Mouse (Mus musculus) liver, embryonic 13.5 days (tissue): ENCODE measurements around the gene Dnlz. TPM values are rescaled to one million over a fixed set of nuclear protein-coding genes. Genes with fewer than 3 reads are reported as not detected.

ENCODE experiments used
- ATAC-seq: fragments of 200-750 bp; cut with Nextera tagmentation; 2 replicates; pipeline ENCODE4 v1.8.0; 2017; ENCODE audit warnings: low read depth, mild to moderate bottlenecking, moderate number of reproducible peaks, moderate library complexity
- DNase-seq: peaks from one replicate; pipeline ENCODE4 v3.0.0; 2022
- H3K27ac ChIP-seq: fragments of 300-500 bp; sonication (generic); 2 replicates; pipeline ENCODE4 v1.5.1; 2015; ENCODE audit warnings: moderate library complexity, mild to moderate bottlenecking, inconsistent platforms
- H3K27me3 ChIP-seq: fragments of 300-500 bp; sonication (generic); 2 replicates; pipeline ENCODE4 v1.6.1; 2015; ENCODE audit warnings: mild to moderate bottlenecking, inconsistent platforms
- H3K36me3 ChIP-seq: fragments of 300-500 bp; sonication (generic); 2 replicates; pipeline ENCODE4 v1.6.1; 2015; ENCODE audit warnings: mild to moderate bottlenecking, inconsistent platforms
- H3K4me1 ChIP-seq: fragments of 300-500 bp; sonication (generic); replicated peaks from 2 replicates; pipeline ENCODE4 v1.6.1; 2015; ENCODE audit warnings: inconsistent platforms
- H3K4me2 ChIP-seq: fragments of 300-500 bp; sonication (generic); 2 replicates; pipeline ENCODE4 v1.6.1; 2015; ENCODE audit warnings: inconsistent platforms, mild to moderate bottlenecking, moderate library complexity
- H3K4me3 ChIP-seq: fragments of 300-500 bp; sonication (generic); replicated peaks from 2 replicates; pipeline ENCODE4 v1.5.1; 2015; ENCODE audit warnings: mild to moderate bottlenecking, inconsistent platforms
- H3K9ac ChIP-seq: fragments of 300-500 bp; sonication (generic); 2 replicates; pipeline ENCODE4 v1.6.1; 2015; ENCODE audit warnings: mild to moderate bottlenecking, inconsistent platforms
- H3K9me3 ChIP-seq: fragments of 300-500 bp; sonication (generic); replicated peaks from 2 replicates; pipeline ENCODE4 v1.6.1; 2016; ENCODE audit warnings: inconsistent platforms
- WGBS: fragments of 180-500 bp; shearing (Covaris S2); methylation state at CpG from one replicate; pipeline ENCODE4 v1.1.7; 2015; ENCODE audit not compliant: insufficient replicate concordance; 5-methylcytosine and 5-hydroxymethylcytosine counted together
- polyA plus RNA-seq: library from polyadenylated mRNA; unstranded; fragments of >200 nt; fragmentation: Nextera tagmentation; extraction: Ambion mirVana; gene quantifications from 2 replicates; pipeline ENCODE4 v1.2.1, GENCODE M21; 2015

Dnlz gene
- polyA plus RNA-seq, 1 experiment from 2014 or later, result 10.0 TPM

- Histone ChIP-seq H3K4me2 (peak within 1 kb of the TSS; percentile 91), H3K9ac (peak within 1 kb of the TSS; percentile 84), H3K4me3 (peak within 1 kb of the TSS; percentile 89), H3K4me1 (peaks cover 15% of the 10 kb centered on the region), H3K27me3 (no peaks in the 10 kb centered on the region), H3K36me3 (peaks cover 70% of the 10 kb centered on the region), H3K27ac (peak within 1 kb of the TSS; percentile 50), H3K9me3 (no peaks in the 10 kb centered on the region)
- ATAC-seq (peak; percentile 92), DNase-seq (peak; percentile 78)
- WGBS, result under 1% methylated on average over 38 of the region's 38 CpGs
Measured at GRCm38 (mm10) chr2:26380131-26380771, 28.3 kb upstream of the Dnlz start, which contains the start of gene Snapc4. Gene Snapc4, minus strand, starts transcription at chr2:26380653.

- no peak overlapping the region for H3K27ac ChIP-seq
- ATAC-seq (no peak), DNase-seq (no peak)
- H3K4me3 ChIP-seq, result no peak overlapping the region
- peaks cover 96% of the 10 kb centered on the region for H3K36me3 ChIP-seq
- H3K9me3 ChIP-seq, result no peaks in the 10 kb centered on the region
- WGBS, result 86% methylated on average over 8 of the region's 8 CpGs
- no peaks in the 10 kb centered on the region for H3K4me1 ChIP-seq
- no peak overlapping the region for H3K4me2 ChIP-seq
- H3K27me3 ChIP-seq, result no peaks in the 10 kb centered on the region
- no peak overlapping the region for H3K9ac ChIP-seq
Measured at GRCm38 (mm10) chr2:26372396-26372795, 20.5 kb upstream of the Dnlz start.

GRCm38 (mm10) chr2:26368572-26368971, 16.7 kb upstream of the Dnlz start:
- Histone ChIP-seq H3K4me1 (no peaks in the 10 kb centered on the region), H3K4me2 (no peak overlapping the region), H3K4me3 (no peak overlapping the region), H3K27me3 (no peaks in the 10 kb centered on the region), H3K9me3 (no peaks in the 10 kb centered on the region), H3K27ac (no peak overlapping the region), H3K9ac (no peak overlapping the region), H3K36me3 (peaks cover 95% of the 10 kb centered on the region)
- ATAC-seq, result no peak
- WGBS, result 81% methylated on average over 1 of the region's 1 CpGs
- DNase-seq, result no peak

GRCm38 (mm10) chr2:26367911-26368310, 16.0 kb upstream of the Dnlz start:
- Histone ChIP-seq H3K9ac (no peak overlapping the region), H3K9me3 (no peaks in the 10 kb centered on the region), H3K27me3 (no peaks in the 10 kb centered on the region), H3K4me3 (no peak overlapping the region), H3K36me3 (peaks cover 95% of the 10 kb centered on the region), H3K4me2 (no peak overlapping the region), H3K4me1 (no peaks in the 10 kb centered on the region), H3K27ac (no peak overlapping the region)
- WGBS, result 86% methylated on average over 6 of the region's 6 CpGs
- ATAC-seq (no peak), DNase-seq (no peak)

- H3K9me3 ChIP-seq, result no peaks in the 10 kb centered on the region
- DNase-seq (no peak), ATAC-seq (no peak)
- H3K36me3 ChIP-seq, result peaks cover 72% of the 10 kb centered on the region
- H3K4me1 ChIP-seq, result 0 out of 2 replicates have a peak, but pooled peaks cover 2% of the 10 kb centered on the region
- H3K27me3 ChIP-seq, result no peaks in the 10 kb centered on the region
- H3K9ac ChIP-seq, result no peak overlapping the region
- H3K27ac ChIP-seq, result no peak overlapping the region
- H3K4me3 ChIP-seq, result no peak overlapping the region
- WGBS, result 69% methylated on average over 10 of the region's 10 CpGs
- no peak overlapping the region for H3K4me2 ChIP-seq
Measured at GRCm38 (mm10) chr2:26364738-26365465, 13.0 kb upstream of the Dnlz start.

GRCm38 (mm10) chr2:26363481-26363880, 11.6 kb upstream of the Dnlz start:
- Histone ChIP-seq H3K4me2 (no peak overlapping the region), H3K27ac (no peak overlapping the region), H3K9ac (no peak overlapping the region), H3K36me3 (peaks cover 58% of the 10 kb centered on the region), H3K4me1 (0 out of 2 replicates have a peak, but pooled peaks cover 5% of the 10 kb centered on the region), H3K9me3 (no peaks in the 10 kb centered on the region), H3K4me3 (no peak overlapping the region), H3K27me3 (no peaks in the 10 kb centered on the region)
- no peak for ATAC-seq
- no peak for DNase-seq
- 70% methylated on average over 5 of the region's 5 CpGs for WGBS

GRCm38 (mm10) chr2:26362991-26363390, 11.1 kb upstream of the Dnlz start:
- WGBS, result 75% methylated on average over 5 of the region's 5 CpGs
- Histone ChIP-seq H3K27me3 (no peaks in the 10 kb centered on the region), H3K36me3 (peaks cover 53% of the 10 kb centered on the region)

GRCm38 (mm10) chr2:26360772-26361171, 8.9 kb upstream of the Dnlz start, which contains the start of gene Card9:
Gene Card9, minus strand, starts transcription at chr2:26360918.
- Histone ChIP-seq H3K4me1 (peaks cover 5% of the 10 kb centered on the region; the same call in 1 of the 2 replicates), H3K9ac (no peak within 1 kb of the TSS), H3K27me3 (no peaks in the 10 kb centered on the region), H3K4me2 (peak within 1 kb of the TSS; percentile 34), H3K27ac (no peak within 1 kb of the TSS; the same call in 1 of the 2 replicates), H3K4me3 (peak within 1 kb of the TSS; percentile 19), H3K9me3 (no peaks in the 10 kb centered on the region), H3K36me3 (peaks cover 31% of the 10 kb centered on the region)
- WGBS, result 11% methylated on average over 3 of the region's 3 CpGs
- ATAC-seq, result 0 out of 2 replicates have a peak, but pooled peaks have one; percentile 27
- DNase-seq, result no peak

More at GRCm38 (mm10) chr2:26362991-26363390, 11.1 kb upstream of the Dnlz start:
- ATAC-seq, result no peak
- H3K4me2 ChIP-seq, result no peak overlapping the region
- no peak overlapping the region for H3K4me3 ChIP-seq
- H3K27ac ChIP-seq, result no peak overlapping the region
- no peaks in the 10 kb centered on the region for H3K9me3 ChIP-seq
- H3K4me1 ChIP-seq, result 0 out of 2 replicates have a peak, but pooled peaks cover 5% of the 10 kb centered on the region
- DNase-seq, result no peak
- no peak overlapping the region for H3K9ac ChIP-seq

- H3K27ac ChIP-seq, result no peak overlapping the region; the same call in 1 of the 2 replicates
Measured at GRCm38 (mm10) chr2:26359983-26360382, 8.1 kb upstream of the Dnlz start.

GRCm38 (mm10) chr2:26358667-26359320, 6.9 kb upstream of the Dnlz start:
- no peak overlapping the region for H3K27ac ChIP-seq
- H3K4me2 ChIP-seq, result no peak overlapping the region
- ATAC-seq (no peak), DNase-seq (no peak)
- no peak overlapping the region for H3K9ac ChIP-seq
- peaks cover 11% of the 10 kb centered on the region; the same call in 1 of the 2 replicates for H3K36me3 ChIP-seq
- no peak overlapping the region for H3K4me3 ChIP-seq
- no peaks in the 10 kb centered on the region for H3K9me3 ChIP-seq
- WGBS, result 71% methylated on average over 13 of the region's 13 CpGs
- H3K4me1 ChIP-seq, result peaks cover 5% of the 10 kb centered on the region; the same call in 1 of the 2 replicates
- no peaks in the 10 kb centered on the region for H3K27me3 ChIP-seq

More at GRCm38 (mm10) chr2:26359983-26360382, 8.1 kb upstream of the Dnlz start:
- peaks cover 5% of the 10 kb centered on the region; the same call in 1 of the 2 replicates for H3K4me1 ChIP-seq
- peaks cover 23% of the 10 kb centered on the region for H3K36me3 ChIP-seq
- no peaks in the 10 kb centered on the region for H3K27me3 ChIP-seq
- H3K4me2 ChIP-seq, result peak overlapping the region; percentile 34
- H3K4me3 ChIP-seq, result peak overlapping the region; percentile 19
- DNase-seq (no peak), ATAC-seq (peak; percentile 32; the same call in 1 of the 2 replicates)
- no peak overlapping the region for H3K9ac ChIP-seq
- no peaks in the 10 kb centered on the region for H3K9me3 ChIP-seq
- 28% methylated on average over 6 of the region's 6 CpGs for WGBS

- Histone ChIP-seq H3K9ac (no peak overlapping the region), H3K4me3 (no peak overlapping the region), H3K9me3 (no peaks in the 10 kb centered on the region), H3K27ac (no peak overlapping the region), H3K27me3 (no peaks in the 10 kb centered on the region), H3K36me3 (peaks cover under 1% of the 10 kb centered on the region; the same call in 1 of the 2 replicates), H3K4me2 (no peak overlapping the region), H3K4me1 (peaks cover 13% of the 10 kb centered on the region)
- 72% methylated on average over 15 of the region's 15 CpGs for WGBS
- no peak for ATAC-seq
- no peak for DNase-seq
Measured at GRCm38 (mm10) chr2:26357484-26357883, 5.6 kb upstream of the Dnlz start.
